Mouse (Mus musculus) layer of hippocampus, adult 11-12 months (tissue): ENCODE results near the gene Stk39.
A peak's percentile ranks its signal among the peaks of the same experiment; 100 is the strongest.

Source experiments
- DNase-seq: peaks from one replicate; pipeline ENCODE4 v3.0.0; 2022; ENCODE audit warnings: low spot score

The Stk39 gene

DNA sequence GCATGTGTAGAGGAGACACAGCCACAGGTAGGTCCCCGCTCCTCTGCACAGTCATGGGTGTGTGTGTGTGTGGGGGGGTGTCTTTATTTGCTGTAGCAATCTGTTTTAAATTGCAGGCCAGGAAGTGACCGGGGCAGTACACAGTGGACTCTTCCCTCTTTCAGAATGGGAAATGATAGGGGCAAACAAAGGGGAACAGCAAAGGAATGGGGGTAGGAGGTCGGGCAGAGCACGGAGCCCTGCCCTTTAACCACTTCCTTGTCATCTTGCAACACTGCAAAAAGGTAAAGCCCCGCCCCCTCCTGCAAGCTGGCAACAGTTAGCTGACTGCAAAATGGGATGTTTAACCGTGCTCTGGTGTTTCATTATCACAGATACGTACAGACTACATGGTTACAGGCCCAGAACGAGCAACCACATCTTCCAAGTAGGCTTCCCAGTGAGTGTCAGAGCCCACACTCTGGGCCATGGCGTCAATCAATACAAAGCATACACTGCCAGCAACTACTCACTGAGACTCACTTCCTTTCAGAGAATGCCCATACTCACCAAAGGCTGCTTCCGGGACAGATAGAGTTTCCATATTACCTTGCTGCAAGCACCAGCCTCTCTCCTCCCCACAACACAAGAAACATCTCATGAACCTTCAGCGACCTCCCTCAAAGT is 89.5 kb downstream of the Stk39 start:
- DNase-seq = no peak

DNA sequence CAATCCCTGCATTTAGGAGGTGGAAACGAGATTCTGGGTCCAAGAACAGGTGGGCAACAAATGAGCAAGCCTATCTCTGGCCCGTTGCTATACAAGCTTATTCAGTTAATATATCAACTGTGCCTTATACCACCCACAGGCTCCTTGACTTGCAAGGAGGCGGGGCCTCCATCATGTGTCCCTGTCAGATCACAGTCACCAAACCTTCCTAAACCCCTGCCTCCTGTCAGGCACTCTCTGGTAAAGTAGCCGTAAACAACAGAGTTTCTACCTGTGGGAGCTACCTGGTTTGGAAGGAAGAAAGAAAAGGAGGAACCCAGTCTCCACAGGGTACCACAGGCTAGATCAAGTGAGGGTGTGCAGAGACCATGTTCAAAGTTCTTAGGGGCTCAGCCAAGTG is 90.2 kb downstream of the Stk39 start:
- no peak for DNase-seq

DNA sequence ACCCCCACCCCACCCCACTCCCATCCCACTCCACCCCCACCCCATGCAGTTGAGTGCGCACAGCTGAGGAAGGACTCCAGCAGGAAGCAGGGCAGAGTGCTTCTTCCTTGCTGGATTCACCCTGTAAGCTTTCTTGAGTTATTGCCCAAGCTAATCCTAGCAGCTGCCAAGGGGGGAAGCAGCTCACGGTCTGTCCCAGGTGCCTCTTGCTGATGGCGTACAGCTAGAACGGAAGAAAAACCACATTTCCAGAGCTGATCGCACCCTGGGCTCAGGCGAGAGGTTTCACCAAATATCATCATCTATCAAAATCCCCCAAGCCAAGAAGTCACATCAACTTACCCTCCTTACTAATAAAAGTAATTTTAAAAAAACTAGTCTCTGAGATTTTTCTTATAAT is 90.9 kb downstream of the Stk39 start:
- no peak for DNase-seq

DNA sequence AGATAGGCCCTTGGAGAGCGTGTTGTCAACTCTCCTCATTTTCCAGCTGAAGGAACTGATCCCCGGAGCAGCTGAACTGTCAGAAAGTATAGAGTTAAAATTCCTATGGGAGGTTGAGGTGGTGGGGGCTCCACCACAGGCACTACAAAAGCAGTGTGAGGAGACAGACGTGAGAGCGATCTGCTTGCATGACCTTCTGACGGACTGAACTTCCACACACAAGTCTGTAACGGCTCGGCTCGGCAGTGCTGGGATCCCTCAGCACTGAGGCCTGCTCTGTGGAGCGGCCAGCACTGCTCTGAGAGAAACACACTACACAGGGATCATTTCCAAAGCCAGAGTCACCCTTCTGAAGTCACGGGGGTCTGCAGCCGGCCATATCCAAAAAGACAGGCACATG is 92.4 kb downstream of the Stk39 start:
- no peak for DNase-seq

DNA sequence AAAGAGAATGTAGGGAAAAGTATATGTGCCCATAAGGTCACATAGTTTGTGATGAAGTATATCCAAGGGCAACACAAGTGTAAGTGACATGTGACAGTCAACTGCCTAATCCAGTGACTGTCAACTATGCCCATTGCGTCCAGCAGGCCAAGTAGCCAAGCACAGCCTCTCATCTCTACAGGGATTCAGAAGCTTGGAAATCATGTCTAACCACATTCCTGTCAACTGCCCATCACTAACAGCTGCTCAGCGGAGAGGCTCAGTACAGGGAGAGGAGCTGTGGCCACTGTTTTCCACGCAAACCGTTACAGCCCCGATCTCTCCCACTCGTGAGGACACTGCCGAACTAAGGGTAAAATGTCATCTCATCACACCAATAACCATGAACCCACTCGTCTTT is 93.7 kb downstream of the Stk39 start:
- no peak for DNase-seq

DNA sequence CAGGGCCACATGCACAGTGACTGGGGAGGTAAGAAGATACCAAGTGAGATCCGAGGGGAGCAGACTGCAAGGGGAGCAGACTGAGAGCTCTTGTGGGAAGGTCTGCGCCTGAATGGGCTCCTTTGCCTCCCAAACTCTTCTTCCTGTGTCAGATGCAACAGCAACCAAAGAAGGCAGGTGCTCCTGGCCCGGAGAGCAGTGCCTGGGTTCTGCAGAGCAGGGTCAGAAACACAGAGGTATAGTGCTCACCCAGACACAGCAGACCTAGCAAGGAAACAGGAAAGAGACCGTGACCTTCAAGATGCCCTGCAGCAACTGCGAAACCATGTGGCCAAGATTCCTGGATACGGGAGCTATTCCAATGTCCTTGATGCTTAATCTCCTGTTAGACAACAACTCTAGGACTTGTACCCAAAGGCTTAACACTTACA is 94.8 kb downstream of the Stk39 start:
- no peak for DNase-seq

DNA sequence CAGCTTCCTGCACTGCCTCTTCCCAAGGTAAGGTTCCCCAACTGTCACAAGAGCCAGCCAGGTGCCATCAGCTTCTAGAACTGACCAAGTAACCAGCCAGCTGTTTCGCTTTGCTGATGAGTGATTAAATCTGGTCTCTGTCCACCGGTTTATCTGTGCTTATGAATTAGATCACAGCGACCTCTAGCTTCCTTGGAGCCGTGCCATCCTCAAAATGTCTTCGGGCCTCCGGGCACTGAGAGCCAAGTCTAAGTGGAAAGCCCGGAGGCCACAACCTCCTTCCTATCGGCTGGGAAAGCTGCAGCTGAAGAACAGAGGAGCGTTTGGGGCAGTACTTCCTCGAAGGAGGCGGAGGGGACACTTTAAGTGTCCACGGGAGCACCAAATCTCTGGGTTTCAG is 95.4 kb downstream of the Stk39 start:
- no peak for DNase-seq

DNA sequence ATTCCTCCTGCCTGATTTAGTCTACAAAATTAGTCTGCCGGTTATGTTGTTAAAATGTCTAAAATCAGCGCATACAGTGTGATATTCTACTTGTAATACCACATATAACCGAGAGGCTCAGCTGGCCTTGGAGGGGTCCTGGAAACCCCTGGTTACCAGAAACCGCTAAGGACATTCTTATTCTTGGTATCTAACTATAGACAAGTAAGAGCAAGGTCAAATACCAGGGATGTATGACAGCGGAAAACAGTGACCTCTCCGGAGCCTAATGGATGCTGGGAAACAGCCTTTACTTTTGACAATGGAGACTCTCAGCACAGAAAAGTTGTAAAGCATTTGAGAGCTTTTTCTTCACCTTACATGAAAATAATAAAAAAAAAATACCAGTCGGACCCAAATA is 97.9 kb downstream of the Stk39 start:
- no peak for DNase-seq

DNA sequence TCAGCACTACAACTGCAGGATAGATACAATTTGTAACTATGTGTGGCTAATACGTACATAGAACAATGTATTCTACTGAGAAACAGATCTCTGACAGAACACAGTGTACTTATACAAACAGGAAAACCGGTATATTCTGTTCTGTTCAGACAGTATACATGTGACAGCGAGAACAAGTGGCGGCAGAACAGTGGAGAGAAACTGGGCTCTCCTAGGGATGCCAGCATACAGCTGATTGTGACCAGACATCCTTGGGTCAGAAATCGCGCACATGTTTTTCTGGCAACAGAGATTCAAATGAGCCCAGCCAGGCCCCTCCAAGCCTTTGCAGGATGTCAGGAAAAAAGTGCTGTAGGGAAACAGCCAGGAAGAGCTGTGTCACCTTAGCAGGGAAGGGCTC is 100.2 kb downstream of the Stk39 start:
- DNase-seq = no peak

DNA sequence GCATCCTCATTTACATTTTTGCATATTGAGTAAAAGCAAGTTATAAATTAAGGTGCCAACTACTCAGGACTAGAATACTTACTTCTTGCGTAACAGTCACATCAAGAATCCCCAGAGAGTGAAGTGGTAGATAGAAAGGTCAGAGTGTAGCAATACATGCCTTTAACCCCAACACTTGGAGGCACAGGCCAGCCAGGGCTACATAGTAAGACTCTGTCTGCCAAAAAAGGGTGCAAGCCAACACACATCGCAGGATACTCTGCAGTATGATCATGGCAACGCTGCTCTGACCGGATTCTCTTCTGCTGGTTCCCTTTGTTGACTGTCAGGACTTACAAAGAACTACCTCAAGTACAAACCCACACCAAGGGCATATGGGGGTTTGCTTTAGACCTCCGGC is 101.7 kb downstream of the Stk39 start:
- no peak for DNase-seq

DNA sequence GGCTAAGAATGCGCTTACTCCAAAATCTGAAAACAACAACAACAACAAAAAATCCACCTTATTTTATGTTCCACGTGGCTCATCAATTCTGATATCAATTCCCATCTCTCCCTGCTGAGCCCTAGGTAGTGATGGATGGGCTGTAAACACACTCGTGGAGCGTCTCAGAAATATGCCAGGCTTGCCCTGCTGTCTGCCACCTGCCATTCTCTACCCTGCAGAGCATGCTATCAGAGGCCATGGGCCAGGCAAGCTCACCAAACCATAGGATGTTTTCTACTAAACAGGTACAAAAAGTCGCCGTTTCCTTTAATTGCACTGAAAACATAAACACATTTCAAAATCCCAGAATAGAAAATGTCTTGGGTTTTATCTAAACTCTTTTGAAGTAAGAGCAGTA is 103.0 kb downstream of the Stk39 start:
- DNase-seq = no peak

DNA sequence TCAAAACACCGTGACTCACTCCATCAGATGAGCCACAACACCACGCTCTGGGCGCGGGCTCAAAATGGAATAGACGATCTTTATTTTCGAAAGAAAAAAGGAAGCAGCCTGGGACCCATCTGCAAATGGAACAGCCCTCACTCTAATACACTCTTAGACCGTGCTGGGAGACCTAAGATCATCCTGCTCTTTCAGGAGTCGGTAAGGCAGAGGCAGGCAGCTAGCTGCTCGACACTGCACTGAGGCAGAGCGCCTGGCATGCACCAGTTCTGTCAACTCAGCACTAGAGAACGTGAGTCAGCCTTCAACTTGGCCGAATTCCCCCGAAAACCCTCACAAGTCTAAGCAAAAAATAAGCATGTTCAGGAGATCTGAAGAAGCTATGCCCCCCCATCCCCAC is 104.1 kb downstream of the Stk39 start:
- no peak for DNase-seq

DNA sequence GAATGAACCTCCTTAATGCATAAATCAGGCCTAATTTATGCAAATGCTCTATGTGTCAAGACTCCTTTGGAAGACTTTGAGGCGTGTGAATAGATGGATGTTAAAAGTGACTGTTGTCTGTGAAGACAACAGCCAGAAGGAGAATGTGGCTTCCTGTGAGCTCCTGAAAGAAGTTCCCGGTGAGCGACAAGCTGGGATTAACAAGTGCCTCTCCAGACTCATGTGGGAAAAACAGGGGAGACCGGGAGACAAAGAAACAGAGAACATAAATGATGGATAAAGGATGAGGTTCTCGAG is 105.2 kb downstream of the Stk39 start:
- no peak for DNase-seq

DNA sequence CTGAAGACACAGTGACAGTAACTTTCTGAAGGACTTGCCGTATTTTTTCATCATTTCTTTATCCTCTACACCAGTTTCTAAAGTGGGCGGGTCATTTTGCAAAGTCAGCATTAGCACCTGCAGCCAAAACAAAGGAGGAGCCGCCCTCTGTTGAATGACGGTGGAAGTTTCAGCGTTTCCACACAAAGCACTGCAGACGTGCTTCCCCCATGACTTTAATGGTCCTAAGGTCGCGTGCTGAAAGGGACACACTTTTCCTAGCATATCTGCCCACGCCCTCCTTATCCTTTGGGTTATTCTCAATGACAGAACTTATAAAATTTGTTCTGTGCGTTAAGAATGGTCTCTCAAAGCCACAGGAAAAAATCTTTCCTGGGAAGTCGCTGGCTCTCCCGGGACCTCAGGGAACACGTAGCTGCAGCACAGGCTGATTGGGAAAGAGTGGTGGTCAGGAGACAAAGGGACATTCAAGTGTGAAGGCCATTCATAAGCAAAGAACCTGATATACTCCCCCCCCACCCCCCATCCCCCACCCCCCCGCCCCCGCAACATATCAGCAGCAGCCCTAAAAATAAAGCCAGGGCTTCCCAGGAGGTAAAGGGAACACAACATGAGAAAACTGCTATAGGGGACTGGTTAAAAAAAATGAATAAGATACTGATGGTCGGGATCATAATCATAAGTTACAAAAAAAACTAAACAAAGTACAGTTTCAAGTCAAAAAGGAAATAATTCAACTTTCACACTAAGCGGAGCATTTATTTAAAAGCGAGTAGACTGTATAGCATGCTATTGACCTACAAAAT is 105.8 kb downstream of the Stk39 start:
- no peak for DNase-seq

DNA sequence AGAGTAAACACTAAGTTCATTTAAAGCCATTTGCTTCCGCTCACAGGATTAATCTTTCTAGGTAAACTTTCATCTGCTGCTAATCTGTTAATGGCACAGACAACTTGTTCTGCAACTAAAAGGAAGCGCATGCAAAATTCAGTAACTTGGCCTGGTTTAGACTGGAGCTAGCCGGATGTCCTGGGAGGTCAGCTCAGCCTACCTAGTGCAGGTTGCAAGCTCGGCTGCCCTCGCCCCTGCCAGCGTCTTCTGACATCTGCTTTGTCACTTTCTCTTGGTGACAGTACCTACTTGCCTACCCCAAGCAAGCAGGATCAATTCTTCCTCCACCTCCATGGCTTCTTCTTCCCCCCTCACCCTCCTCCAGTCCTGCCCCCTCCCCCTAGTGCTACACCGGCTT is 106.6 kb downstream of the Stk39 start:
- DNase-seq = no peak

DNA sequence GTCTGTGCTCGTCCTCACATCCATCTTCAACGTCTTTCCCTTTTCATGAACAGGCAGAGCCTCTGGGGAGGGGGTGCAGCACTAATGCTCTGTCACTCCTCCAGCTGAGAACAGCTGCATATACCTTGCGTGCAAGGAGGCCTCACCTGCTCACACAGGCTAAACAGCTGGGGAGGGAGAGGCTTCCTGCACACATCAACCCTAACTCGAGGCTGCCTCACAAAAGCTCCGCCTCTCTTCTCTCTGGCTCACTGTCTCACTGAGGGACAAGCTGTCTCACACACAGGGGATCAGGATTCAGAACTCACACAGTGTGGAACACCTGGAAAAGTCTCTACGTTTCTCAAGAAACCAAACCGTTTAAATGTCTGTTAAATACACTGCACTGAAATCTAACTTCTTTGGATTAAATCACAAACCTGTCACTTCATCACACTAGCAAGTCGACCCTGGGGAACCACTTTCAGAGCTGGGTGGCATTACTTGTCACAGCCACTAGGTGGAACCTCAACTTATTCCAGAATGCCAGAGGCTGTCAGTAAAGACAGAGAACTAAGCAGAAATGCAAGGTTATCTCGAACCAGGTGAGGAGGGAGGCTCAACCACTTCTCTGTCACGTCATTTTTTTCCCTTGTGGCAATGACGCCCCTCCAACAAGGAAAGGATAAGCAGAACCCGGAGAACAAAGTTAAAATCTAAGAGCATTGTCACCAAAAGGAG is 107.7 kb downstream of the Stk39 start:
- DNase-seq = peak; percentile 65

DNA sequence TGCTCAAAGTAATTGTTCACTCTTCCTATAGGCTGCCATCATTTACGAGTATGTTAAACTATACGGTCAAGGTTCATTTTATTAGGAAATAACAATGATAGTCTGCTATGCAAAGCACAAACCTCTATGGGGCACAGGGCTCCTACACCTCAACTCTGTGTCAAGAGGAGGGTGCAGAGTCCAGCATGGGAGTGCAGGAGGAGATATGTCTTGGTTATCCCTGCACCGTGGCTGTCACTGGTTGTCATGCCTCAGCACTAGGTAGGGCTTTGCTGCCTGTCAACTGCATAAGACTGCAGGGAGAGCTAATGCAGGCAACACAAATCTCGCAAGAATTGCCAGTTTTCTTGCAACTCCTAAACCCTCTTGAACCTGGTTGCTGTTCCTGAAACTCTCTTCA is 108.9 kb downstream of the Stk39 start:
- no peak for DNase-seq

DNA sequence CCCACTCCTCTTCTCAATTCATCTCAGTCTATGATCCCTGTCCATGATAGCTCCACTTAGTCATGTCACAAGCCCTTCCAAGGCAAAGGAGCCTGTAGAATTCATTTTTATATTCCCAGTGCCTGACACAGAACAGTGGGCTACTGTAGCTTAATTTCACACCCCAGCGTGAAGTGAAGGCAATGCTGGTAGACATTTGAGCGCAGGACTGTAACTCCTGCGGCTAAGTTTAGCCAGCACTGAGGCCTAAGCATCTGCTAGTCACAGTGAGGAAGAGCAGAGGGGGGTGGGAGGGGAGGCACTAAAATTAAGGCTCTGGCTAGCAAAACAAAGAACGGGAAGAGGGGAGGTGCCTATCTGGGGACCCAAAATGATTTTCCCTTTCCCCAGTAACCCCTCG is 110.4 kb downstream of the Stk39 start:
- DNase-seq = no peak

DNA sequence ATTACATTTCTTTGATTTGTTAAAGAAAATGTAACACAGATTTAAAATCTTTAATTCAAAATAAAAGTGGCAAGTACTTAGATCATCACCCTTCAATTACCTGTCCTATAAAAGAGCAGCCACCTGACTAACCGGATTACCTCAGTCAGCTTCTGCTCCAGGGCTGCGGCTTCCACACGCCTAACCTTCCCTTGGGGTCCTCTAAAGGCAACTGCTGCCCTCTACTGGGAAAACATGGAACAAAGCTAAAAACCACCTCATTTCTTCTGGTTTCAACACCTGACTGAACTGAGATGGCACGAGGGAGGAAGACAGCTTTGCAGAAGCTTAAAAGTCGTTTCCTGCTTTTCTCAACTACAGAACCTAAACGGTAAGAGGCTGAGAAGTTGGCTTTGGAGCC is 121.4 kb downstream of the Stk39 start:
- peak; percentile 84 for DNase-seq

DNA sequence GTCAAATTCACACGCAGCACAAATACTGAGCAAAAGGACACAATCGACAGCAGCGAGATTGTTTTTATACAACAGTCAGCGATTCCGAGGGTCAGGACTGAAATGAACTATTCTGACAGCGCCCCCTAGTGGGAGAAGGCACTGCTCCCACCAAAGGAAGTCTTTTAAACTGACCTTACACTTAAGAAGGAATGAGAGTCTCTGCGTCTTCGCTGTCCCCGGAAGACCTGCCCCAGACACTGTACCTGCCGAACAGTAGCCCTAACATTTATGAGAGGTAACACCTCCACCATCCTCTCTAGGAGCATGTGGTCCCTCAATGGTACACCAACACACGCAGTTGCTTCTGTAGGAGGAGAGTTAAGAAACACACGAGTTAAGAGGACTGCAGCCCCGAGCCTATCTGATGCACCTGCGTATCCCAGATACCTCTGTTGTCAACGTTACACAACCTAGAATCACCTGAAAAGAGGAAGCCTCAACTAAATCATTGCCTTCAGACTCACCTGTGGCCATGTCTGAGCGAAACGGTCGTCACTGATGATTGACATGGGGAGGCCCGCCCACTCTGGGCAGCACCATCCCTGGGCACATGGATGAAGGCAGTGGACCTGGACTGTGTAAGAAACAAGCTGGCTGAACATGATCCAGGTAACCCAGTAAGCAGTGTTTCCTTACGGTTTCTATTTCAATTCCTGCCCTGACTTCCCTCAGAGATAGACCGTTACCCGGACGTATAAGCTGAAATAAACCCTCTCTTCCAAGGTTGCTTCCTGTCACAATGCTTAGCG is 122.3 kb downstream of the Stk39 start:
- peak; percentile 88 for DNase-seq

DNA sequence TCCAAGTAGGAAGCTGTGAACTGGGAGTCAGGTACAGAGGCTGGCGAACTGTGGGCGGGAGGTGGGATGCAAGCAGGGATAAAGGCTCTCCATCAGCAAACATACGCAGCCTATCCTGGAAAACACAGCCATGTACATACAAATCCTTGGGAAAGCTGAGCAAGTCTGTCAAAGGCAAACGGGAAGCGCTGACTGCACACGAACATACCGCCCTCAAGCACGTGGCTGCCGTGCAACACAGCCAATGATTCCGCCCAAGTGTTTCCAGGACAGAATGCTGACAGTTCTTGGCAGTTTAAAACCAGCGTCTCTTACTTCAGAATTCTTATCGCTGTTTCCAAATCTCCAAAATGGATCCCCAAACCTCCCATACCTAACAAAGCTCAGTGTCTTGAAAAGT is 123.1 kb downstream of the Stk39 start:
- DNase-seq = peak; percentile 40

DNA sequence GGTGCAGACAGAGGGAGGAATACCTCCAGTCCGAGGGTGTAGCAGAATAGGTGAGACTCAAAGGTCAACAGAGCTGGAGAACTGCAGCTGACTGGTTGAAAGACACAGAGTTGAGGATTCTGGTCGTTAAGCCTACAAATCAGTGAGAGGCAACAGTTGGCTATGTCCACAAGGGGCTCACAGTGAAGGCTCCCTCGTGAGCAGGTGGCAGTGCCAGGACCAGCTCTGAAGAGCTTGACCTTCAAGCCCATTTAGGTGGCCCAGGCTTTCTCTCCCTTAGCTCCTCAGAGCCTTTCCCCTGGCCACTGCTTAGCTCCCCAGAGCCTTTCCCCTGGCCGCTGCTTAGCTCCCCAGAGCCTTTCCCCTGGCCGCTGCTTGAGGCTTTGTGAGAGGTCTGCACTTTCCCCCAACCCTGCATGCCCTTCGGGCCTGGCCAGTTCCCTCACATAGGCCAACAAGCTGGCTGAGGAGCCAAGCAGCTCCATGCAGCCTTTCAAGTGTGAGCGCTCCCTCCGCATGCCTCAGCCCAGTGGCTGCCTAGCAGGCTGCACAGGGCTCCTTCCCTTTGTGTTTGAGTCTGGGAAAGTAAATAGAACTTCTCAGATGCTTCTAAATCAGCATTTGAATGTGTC is 125.3 kb downstream of the Stk39 start:
- DNase-seq = peak; percentile 17
